Mouse (Mus musculus): ENCODE results near the gene Mllt11.

Mllt11 gene

DNA sequence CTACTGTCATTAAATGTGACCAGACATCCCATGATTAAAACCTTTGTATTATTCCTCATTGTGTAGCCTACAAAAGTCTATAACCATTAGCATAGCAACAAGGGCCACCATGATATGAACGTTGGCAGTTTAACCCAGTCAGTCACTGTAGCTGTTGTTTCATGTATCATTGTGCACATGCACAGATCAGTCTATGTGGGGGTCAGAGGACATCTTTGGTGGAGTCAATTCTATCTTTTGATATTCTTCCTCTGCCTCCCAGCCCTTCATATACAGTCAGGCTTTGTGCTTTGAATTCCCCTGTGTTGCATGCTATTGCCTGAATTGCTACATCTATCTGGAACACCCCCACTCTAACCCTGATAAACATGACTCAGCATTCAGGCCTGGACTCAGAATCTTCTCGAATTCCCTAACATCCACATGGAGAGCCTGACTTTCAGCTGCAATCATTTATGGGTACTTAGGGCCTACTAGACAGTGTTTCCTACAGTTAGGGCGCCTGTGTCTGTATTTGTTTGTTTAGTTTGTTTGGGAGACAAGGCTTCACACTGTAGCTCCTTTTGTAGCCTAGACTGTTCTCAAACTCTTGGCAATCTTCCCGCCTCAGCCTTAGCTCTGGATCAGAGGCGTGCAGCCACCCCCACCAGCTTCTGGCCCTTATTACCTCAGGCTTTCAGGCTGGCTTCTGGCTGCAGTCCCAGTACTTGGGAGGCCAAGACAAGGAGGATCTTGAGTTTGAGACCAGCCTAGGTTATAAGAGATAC is 14.7 kb upstream of the Mllt11 start:
- DNase-seq (ENCODE audit: low spot score) = peak; percentile 49

GRCm38 (mm10) chr3:95243086-95243485 is 11.1 kb upstream of the Mllt11 start:
- DNase-seq (ENCODE audit: low spot score) = no peak

- DNase-seq (ENCODE audit: low spot score) = no peak
Observed at GRCm38 (mm10) chr3:95241498-95241897, 9.5 kb upstream of the Mllt11 start, which contains the start of gene Gm128. TSS of gene Gm128 (minus strand) at chr3:95241598.

DNA sequence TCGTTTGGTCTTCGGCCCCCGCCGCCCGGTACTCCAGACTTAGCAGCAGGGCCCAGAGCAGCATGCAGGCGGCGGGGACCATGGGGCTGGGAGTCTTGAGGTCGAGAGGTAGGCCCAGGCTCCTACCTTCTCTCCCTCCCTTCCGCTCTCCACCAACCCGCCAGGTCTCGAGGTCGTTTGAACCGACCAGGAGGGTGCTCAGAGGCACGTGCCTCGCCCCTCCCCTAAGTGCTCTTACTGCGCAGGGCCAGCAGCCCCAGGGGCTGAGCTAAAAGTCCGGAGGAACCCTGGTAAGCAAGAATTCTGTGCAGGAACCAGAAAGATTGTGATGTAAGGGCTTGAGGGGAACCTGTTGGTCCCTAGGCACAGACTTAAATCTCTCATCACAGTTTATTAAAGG is 8.9 kb upstream of the Mllt11 start:
- no peak for DNase-seq (ENCODE audit: low spot score)

- DNase-seq (ENCODE audit: low spot score) = no peak
Observed at GRCm38 (mm10) chr3:95239971-95240370, 8.0 kb upstream of the Mllt11 start.

DNA sequence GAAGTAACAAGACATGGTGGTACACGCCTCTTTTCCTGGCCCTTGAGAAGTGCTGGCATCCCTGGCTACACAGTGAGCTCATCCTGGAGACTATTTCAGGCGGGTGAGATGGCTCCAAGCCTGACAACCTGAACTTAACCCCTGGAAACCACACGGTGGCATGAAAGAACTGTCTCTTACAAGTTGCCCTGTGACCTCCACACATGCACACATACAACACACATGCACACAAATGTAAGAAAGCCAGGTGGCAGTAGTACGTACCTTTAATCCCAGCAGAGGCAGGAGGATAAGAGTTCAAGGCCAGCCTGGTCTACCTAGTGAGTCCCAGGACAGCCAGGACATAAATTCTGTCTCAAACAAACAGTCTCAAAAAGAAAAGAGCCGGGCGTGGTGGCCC is 7.1 kb upstream of the Mllt11 start:
- no peak for DNase-seq (ENCODE audit: low spot score)

DNA sequence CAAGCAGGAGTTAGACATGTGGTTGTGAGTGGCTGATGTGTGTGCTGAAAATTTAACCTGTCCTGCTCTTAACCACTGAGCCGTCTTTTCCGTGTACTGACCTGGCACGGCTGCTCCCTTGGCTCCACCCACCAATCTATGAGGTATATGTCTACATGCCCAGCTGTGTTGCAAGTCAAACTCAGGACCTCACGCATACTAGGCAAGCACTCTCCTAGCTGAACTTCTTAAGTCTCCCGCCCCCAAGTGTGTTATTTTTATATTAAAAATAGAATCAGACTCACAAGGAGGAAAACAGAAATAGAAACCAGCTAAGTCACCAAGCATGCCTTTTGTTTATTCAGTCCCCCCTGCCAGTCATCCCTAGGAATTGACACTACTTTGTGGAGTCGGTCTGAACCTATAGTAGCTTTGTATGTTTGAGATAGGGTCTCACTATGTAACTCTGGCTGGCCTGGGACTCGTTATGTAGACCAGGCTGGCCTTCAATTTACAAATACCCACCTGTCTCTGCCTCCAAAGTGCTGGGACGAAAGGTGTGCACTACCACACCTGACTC is 5.6 kb upstream of the Mllt11 start:
- DNase-seq (ENCODE audit: low spot score) = no peak

DNA sequence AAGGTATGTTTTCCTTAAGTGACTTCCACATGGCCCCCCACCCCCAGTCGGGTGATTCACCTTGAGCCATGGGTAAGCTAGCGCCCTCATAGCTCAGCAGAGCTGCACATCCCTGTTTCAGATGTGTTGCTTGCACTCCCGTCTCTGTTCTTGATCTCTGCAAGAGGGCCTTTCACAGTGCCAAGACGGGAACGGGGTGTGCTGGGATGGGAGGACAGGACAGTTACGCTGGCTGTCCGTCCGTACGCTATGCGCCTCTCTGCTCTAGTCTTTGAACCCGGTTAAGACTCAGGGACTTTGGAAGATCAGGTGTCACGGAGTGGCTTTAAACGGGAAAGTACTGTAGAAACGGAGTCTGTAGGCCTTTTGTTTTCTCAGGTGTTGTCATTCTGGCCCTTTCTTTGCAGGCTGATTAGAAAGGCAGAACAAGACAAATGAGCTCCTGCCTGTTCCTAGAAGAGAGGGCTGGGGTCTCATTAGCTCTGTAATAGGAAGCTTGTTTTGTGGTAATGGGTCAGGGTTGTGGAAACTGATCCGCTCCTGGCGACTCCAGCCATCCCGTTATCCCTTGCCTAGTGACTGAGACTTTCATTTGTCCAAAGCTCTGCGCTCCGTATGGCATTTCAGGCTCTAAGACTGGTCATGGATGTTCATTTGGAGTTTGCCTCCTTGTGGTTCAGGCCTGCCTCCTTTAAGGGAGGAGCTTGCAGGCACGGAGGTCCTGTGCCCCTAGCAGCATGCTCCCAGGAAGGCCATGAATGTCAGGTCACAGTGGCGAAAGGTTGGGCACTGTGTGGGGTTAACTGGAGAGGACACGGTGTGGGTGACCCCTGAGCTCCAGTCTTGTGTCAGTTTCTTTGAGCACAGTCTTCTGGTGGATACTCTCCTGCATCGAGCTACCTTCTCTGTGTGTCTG is 3.7 kb upstream of the Mllt11 start:
- no peak for DNase-seq (ENCODE audit: low spot score)

DNA sequence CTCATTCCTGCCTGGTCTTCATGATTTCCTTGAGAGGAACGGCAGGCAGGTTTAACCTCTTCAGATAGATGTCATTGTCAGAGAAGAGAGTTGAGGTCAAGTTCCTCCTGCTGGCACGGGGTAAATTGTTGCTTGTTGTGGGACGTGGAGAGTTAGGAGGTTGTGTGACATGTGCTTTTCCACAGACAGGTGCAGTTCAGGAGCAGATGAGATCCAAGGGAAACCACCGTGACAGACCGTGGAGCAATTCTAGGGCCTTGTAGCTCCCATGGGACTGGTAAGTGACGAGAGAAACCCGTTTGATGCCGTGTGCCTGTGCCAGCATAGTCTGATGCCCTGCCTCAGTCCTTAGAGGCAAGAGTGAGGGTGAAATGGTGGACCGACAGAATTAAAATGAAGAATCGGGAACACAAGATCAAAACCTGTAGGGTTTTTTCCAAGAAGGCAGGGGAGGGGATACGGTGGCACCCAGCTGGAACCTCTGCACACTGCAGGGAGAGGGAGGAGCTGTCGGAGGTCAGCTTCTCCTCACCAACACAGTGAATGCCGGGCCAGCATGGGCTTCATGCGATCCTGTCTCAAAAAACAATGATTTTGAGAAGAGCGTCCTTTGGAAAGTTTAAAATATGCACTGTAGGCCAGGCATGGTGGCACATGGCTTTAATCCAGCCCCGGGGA is 1.5 kb upstream of the Mllt11 start:
- no peak for DNase-seq (ENCODE audit: low spot score)

DNA sequence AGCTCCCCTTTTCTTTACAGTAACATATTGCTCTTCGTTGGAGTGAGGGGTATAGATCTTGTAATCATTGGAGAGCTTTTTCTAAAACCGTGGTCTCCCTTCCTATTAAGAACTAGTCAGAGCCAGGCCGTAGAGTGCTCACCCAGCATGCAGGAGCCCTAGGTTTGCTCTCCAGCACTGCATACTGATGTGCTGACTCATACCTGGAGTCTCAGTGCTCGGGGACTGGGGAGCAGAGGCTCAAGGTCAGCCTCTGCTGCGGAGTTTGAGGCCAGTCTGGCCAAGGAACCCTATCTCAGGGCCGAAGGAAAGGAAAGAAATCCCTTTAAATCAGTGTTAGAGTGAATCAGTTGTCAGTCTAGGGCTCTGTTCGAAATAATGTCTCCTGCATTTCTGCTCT is 800 bp upstream of the Mllt11 start:
- DNase-seq (ENCODE audit: low spot score) = no peak

DNA sequence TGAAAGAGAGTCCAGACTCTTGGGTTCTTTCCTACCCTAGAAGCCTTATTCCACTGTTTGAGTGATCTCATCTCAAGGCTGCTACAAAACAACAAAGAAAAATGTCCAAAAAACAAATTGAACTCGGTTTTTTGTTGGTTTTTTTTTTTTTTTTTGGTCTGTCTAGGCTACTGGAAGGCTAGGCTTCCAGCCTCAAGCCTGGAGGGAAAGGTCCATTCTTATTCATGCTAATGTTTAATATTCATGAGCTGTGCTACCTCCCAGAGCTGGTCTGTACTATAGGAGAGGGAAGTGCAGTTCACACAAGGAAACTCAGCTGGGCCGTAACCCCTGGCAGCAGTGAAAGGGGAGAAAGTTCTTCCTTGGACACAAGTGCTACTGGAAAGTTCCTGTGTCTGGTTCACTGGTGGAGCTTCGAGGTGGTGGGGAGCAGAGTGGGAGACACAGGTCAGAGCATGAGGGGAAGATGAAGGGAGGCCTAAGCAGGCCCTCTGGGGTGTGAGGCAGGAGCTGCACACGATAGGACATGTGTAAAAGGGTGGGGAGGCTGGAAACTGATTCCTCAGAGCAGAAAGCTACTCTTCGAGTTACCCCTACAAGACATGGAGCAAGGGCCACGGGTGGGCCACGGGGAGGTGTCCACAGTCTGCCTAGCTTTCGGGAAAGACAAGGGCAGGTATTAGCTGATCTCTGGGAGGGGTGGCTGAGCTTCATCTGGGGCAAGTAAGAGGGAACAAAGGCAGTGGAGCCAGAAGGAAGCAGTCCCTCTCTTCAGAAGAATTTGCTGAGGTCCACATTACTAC is 1.3 kb downstream of the Mllt11 start:
- DNase-seq (ENCODE audit: low spot score) = no peak

- DNase-seq (ENCODE audit: low spot score) = peak; percentile 36
Observed at GRCm38 (mm10) chr3:95229781-95230494, 2.0 kb downstream of the Mllt11 start.

DNA sequence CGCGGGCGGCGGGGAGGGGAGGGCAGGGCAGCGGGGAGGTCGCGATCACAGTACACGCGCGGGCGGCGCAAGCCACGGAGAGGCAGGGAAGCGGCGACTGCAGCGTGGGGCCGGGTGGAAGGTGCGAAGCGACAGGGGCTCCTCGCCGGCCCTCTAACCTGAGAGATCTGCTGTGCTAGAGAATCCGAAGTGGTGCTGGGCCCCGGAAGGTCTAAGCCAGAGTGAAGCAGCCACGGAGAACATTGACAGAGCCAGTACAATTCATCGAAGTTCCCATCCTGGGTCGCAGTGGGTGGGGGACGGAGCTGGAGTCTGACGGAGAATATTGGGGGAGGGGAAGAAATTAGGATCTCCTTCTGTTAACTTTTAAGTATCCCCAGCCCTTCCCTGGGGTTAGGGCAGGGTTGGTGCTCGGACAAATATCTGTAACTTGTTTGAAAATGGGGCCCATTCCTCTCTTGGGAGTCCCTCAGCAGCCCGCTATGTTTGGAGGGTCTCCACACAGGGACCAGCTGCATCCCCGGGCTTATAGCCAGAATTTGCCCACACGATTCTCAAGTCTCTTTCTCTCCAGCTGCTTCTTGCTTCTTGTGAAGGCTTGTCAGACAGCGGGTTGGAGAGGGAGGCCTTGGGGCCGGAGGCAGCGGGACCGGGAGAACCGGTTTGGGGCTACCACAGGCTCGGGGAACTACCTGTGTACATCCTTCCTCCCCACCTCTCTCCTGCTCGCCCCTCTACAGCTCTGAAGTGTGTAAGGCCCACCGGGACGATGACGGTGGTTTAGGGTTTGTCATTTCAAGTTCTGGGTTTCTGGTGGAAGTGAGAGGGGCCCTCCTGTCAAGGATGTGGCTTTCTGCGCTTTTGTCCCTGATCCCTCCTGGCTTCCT is 2.8 kb downstream of the Mllt11 start:
- no peak for DNase-seq (ENCODE audit: low spot score)

- DNase-seq (ENCODE audit: low spot score) = peak; percentile 68
Observed at GRCm38 (mm10) chr3:95228148-95228893, 3.6 kb downstream of the Mllt11 start, which contains the start of gene Cdc42se1. TSS of gene Cdc42se1 (plus strand) at chr3:95228732.

DNA sequence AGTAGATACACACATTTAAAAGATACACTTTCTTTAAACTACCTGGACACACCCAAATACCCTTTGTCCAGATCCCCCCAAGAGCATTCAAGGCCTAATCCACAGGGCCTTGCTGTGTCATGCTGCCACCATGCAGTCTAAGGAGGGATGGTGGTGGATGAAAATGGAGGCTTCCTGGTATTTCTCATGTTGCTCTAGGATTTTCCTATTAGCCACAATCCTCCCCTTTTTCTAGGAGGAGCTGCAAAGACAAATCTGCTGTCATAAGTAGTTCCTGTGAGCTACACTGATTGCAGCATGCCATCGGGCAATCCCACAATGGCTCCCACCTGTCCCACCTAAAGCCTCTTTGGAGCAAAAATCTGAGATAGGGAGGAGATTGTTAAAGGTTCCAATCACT is 4.8 kb downstream of the Mllt11 start:
- DNase-seq (ENCODE audit: low spot score) = no peak

DNA sequence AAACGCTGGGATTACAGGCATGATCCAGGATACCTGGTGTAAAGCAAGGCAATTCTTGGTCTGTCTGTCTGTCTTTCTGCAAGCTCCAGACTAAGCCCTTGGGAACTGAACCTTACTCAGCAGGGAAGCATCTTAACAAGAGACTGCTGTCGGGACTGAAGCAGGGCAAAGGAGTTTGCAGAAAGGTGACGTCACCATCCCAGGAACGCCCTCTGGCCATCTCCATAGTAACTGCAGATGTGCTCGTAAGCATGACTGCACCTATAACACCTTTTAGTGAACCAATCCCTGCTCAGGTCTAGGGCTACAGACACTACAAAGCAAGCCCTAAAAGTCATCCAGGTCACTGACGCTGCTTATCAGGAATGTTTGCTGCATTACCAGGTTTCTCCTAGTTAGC is 7.7 kb downstream of the Mllt11 start:
- DNase-seq (ENCODE audit: low spot score) = no peak

DNA sequence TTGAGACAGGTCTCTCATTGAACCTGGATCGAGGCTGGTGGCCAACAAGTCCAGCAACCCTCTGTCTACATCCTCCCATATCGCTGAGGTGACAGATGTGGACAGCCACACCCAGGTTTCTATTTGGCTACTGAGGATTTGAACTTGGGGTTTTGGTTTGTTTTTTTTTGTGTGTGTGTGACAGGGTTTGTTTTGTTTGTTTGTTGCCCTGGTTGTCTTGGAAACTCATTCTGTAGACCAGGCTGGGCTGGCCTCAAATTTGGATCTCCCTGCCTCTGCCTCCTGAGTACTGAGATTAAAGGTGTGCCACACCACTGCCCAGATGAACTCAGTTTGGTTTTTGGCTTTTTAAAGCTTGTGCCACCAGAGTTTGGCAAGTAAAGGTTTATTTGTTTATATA is 8.9 kb downstream of the Mllt11 start:
- no peak for DNase-seq (ENCODE audit: low spot score)

- no peak for DNase-seq (ENCODE audit: low spot score)
Observed at GRCm38 (mm10) chr3:95218466-95219137, 13.4 kb downstream of the Mllt11 start.

All from ovary, postnatal 14 days (tissue).